Mouse (Mus musculus): ENCODE measurements at regions not wholly inside any gene's neighbourhood (a gene's known extent, or its start where the extent isn't known, plus 50 kb on each side); places are given as distances from the start of the nearest gene placed in this dataset.

DNA sequence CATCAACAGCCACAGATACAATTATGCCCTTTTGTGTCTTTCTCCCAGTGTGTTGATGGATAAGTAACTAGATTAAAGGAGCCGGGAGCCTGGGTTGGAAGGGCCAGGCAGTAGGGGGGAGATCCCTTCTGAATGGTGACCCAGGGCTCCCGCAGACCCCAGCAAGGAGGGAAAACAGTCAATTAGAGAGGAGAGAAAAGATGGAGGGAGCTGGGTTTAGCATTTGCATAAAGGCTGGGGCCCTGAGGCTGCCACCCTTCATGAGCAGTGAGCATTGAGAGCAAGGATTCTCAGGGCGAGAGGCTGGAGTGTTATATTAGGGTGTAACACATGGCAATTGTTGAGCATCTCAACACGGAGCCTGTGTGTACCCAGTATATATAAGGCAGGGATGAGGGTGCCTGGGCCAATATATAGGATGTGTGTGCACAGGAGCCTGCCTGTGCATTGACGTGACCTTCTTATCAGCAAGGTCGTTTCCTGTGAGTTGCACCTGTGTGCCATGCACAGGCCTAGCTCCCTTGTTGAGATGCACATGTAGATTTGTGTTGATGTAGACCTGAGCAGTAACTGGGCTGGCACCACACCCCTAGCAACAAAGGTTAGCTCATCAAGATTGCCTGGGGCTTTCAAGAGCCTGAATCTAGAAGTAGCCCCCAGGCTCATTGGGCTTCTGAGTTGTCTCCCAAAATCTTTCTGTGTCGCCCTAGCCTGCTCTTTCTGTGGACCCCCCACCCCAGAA, 92.2 kb downstream of the Inhbb start:
- Histone ChIP-seq H3K4me2 (ENCODE audit: low read depth) (no peak overlapping the region), H3K4me1 (ENCODE audit: insufficient read depth) (no peaks in the 10 kb centered on the region), H3K27ac (ENCODE audit: low read depth, low read length) (no peak overlapping the region), H3K9ac (no peak overlapping the region), H3K4me3 (ENCODE audit: low read depth, low read length) (no peak overlapping the region), H3K36me3 (ENCODE audit: insufficient read depth) (no peaks in the 10 kb centered on the region), H3K27me3 (ENCODE audit: insufficient read depth, low read length) (no peaks in the 10 kb centered on the region), H3K9me3 (ENCODE audit: low read length) (no peaks in the 10 kb centered on the region)
- no peak for TF ChIP-seq CTCF (IDR thresholded peaks at IDR 0.05; ENCODE audit: low read depth)
- DNase-seq = peak; percentile 25
- peak; percentile 62 for ATAC-seq
- WGBS = 30% methylated on average over 7 of the region's 7 CpGs

DNA sequence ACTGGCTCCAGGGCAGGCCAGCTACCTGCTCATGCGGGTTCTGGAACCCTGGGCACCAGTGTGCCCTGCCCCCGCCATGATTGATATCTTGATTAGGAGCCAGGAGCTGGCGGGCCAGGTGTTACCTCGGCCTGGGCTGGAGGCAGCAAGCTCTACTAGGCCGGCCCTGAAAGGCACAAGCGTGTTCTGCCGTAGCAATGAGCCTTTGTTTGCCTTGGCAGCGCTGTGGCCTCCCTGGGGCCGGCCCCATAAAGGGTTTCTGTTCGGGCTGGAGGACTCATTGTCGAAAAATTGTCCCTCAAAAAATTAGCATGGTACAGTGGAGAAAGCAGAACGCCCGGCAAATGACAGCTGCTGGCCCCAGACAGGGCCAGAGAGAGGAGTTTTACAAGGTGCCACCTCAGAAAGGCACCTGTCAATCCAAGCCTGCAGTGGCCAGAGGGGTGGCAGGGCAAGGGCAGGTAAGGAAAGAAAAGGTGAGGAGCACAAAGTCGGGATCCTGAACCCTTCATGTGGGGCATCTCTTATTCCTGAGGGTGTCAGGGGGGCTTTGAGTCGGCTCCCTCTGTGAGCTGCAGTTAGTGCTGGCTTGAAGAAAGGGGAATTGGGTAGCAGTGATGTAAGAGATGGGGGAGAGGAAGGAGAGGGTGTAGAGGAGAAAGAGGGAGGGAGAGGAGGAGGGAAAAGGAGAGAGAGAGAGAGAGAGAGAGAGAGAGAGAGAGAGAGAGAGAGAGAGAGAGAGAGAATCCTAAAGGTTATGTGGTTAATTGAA, 92.9 kb downstream of the Inhbb start:
- Histone ChIP-seq H3K4me2 (ENCODE audit: low read depth) (no peak overlapping the region), H3K27ac (ENCODE audit: low read depth, low read length) (peak overlapping the region; percentile 71), H3K4me3 (ENCODE audit: low read depth, low read length) (no peak overlapping the region), H3K36me3 (ENCODE audit: insufficient read depth) (no peaks in the 10 kb centered on the region), H3K9ac (no peak overlapping the region), H3K4me1 (ENCODE audit: insufficient read depth) (no peaks in the 10 kb centered on the region), H3K9me3 (ENCODE audit: low read length) (no peaks in the 10 kb centered on the region), H3K27me3 (ENCODE audit: insufficient read depth, low read length) (no peaks in the 10 kb centered on the region)
- WGBS = 6% methylated on average over 15 of the region's 15 CpGs
- ATAC-seq (peak; percentile 91), DNase-seq (peak; percentile 73)
- TF ChIP-seq CTCF (IDR thresholded peaks at IDR 0.05; ENCODE audit: low read depth) = no peak

DNA sequence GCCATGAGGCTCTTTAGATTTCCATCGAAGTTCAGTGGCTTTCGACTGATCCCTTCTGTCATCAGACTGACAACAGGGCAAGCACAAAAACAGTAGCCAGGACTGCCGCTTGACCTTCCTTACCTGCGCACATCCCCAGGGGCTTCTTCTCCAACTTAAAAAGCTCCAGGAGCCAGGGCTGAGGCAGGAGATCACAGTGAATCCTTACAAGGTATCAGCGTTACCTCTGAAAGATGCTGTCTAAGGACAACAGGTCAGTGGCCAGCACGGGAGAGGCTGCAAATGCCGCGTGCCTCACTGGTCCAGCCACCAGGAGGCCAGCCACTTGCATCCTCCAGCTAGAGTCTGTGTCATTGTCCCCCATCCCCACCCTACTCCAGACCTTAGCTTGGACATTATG, 97.5 kb downstream of the Inhbb start:
- no peak for ATAC-seq
- H3K4me3 ChIP-seq (ENCODE audit: low read depth, low read length) = no peak overlapping the region
- no peaks in the 10 kb centered on the region for H3K9me3 ChIP-seq (ENCODE audit: low read length)

DNA sequence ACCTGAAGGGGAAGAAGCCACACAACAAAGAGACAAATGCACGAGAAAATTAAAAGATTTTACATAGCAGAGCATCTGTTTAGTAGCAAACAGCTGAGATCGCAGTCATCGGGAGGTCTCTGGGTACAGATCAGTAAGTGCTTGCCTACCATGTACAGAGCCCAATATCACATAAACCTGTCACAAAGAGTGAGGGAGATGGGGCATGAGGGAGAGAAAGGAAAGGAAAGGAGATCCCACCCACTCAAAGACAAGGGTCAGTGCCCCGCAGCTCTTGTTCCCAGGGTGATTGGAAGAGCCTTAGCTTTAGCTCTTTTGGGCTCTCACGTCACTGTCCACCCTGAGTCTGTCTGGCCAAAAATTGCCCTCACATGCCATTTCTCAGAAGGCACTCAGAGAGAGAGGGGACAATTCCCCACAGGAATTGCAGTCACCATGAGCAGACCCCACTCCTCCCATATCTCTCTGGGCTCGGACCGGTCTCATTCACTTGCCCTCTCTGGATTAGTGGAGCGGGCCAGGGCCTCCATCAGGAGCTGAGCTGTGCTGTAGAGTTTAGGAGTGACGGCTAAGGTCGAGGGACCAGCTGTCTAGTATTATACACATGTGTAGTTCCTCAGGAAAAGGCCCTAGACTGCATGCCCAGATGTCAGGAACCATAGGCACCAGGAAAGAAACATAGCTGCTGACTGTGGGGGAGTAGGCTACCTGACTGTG, 99.6 kb downstream of the Inhbb start:
- H3K9ac ChIP-seq = no peak overlapping the region
- H3K27me3 ChIP-seq (ENCODE audit: insufficient read depth, low read length) = no peaks in the 10 kb centered on the region
- no peak overlapping the region for H3K4me3 ChIP-seq (ENCODE audit: low read depth, low read length)
- no peaks in the 10 kb centered on the region for H3K9me3 ChIP-seq (ENCODE audit: low read length)
- WGBS = 83% methylated on average over 10 of the region's 10 CpGs
- no peaks in the 10 kb centered on the region for H3K4me1 ChIP-seq (ENCODE audit: insufficient read depth)
- DNase-seq (no peak), ATAC-seq (no peak)
- no peak overlapping the region for H3K27ac ChIP-seq (ENCODE audit: low read depth, low read length)
- TF ChIP-seq CTCF (IDR thresholded peaks at IDR 0.05; ENCODE audit: low read depth) = no peak
- no peak overlapping the region for H3K4me2 ChIP-seq (ENCODE audit: low read depth)
- no peaks in the 10 kb centered on the region for H3K36me3 ChIP-seq (ENCODE audit: insufficient read depth)

More for the DNA sequence above, 97.5 kb downstream of the Inhbb start:
- Histone ChIP-seq H3K27me3 (ENCODE audit: insufficient read depth, low read length) (no peaks in the 10 kb centered on the region), H3K27ac (ENCODE audit: low read depth, low read length) (no peak overlapping the region), H3K9ac (no peak overlapping the region), H3K4me1 (ENCODE audit: insufficient read depth) (no peaks in the 10 kb centered on the region), H3K4me2 (ENCODE audit: low read depth) (no peak overlapping the region), H3K36me3 (ENCODE audit: insufficient read depth) (no peaks in the 10 kb centered on the region)
- no peak for TF ChIP-seq CTCF (IDR thresholded peaks at IDR 0.05; ENCODE audit: low read depth)
- no peak for DNase-seq
- WGBS = 72% methylated on average over 8 of the region's 8 CpGs

DNA sequence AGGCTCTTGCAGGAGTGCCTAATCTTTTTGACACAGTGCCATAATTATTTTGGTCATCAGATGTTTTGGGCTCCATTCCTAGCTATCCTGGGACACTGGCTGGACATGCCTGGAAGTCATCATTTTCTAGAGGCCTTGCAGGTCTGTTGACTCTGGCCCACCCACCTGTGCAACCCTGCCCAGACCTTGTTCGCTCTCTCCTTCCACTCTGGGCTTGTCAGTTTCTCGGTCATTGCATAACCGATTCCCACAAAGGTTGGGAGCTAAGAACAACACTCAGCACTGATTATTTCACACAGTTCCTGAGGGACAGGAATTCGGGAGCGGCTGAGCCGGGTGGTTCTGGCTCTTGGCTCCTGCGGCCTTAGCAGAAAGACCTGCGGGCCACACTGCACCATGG, 100.2 kb downstream of the Inhbb start:
- Histone ChIP-seq H3K4me1 (ENCODE audit: insufficient read depth) (no peaks in the 10 kb centered on the region), H3K4me3 (ENCODE audit: low read depth, low read length) (no peak overlapping the region), H3K36me3 (ENCODE audit: insufficient read depth) (no peaks in the 10 kb centered on the region), H3K27me3 (ENCODE audit: insufficient read depth, low read length) (no peaks in the 10 kb centered on the region), H3K27ac (ENCODE audit: low read depth, low read length) (no peak overlapping the region), H3K9ac (no peak overlapping the region), H3K4me2 (ENCODE audit: low read depth) (no peak overlapping the region), H3K9me3 (ENCODE audit: low read length) (no peaks in the 10 kb centered on the region)
- no peak for DNase-seq
- no peak for TF ChIP-seq CTCF (IDR thresholded peaks at IDR 0.05; ENCODE audit: low read depth)
- 88% methylated on average over 8 of the region's 8 CpGs for WGBS
- no peak for ATAC-seq

DNA sequence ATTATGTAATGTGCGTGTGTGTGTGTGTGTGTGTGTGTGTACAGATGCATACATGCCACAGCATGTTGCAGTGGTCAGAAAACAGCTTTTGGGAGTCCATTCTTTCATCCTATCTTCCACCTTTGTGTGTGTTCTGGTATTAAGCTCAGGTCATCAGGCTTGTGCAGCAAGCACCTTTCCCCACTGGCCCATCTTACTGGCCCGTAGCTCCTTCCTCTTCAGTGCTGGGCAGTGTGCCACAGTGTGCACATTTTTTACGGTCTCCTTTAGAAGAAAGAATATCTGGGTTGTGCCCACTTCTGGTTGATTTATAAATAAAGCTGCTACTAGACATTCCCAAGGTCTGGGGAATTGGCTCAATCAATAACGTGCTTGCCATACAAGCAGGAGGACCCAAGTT, 105.0 kb downstream of the Inhbb start:
- ATAC-seq (no peak), DNase-seq (no peak)
- Histone ChIP-seq H3K4me3 (ENCODE audit: low read depth, low read length) (no peak overlapping the region), H3K27ac (ENCODE audit: low read depth, low read length) (no peak overlapping the region), H3K4me2 (ENCODE audit: low read depth) (no peak overlapping the region), H3K9me3 (ENCODE audit: low read length) (no peaks in the 10 kb centered on the region), H3K36me3 (ENCODE audit: insufficient read depth) (no peaks in the 10 kb centered on the region), H3K27me3 (ENCODE audit: insufficient read depth, low read length) (no peaks in the 10 kb centered on the region), H3K9ac (no peak overlapping the region), H3K4me1 (ENCODE audit: insufficient read depth) (no peaks in the 10 kb centered on the region)
- TF ChIP-seq CTCF (IDR thresholded peaks at IDR 0.05; ENCODE audit: low read depth) = no peak
- WGBS = 69% methylated on average over 4 of the region's 4 CpGs
